Mouse (Mus musculus) mesoderm, embryonic 11.5 days (tissue): Measurements from ENCODE around the gene Itpr2.

ENCODE experiments used
- DNase-seq: peaks from one replicate; pipeline ENCODE4 v3.0.0-alpha.2; 2012; ENCODE audit warnings: low read depth, low spot score

The Itpr2 gene

GRCm38 (mm10) chr6:146424326-146424725 lies 77.7 kb downstream of the Itpr2 start:
- no peak for DNase-seq

- no peak for DNase-seq
These were observed 81.3 kb downstream of the Itpr2 start for GRCm38 (mm10) chr6:146420718-146421117.

- no peak for DNase-seq
These were observed 85.6 kb downstream of the Itpr2 start for GRCm38 (mm10) chr6:146416461-146416860.

- no peak for DNase-seq
These were observed 87.9 kb downstream of the Itpr2 start for GRCm38 (mm10) chr6:146414094-146414493.

GRCm38 (mm10) chr6:146411446-146412070 lies 90.5 kb downstream of the Itpr2 start:
- DNase-seq, result no peak

GRCm38 (mm10) chr6:146410427-146410810 lies 91.6 kb downstream of the Itpr2 start:
- DNase-seq, result no peak

- peak; percentile 89 for DNase-seq
These were observed 92.2 kb downstream of the Itpr2 start for GRCm38 (mm10) chr6:146409692-146410426.

- DNase-seq, result peak; percentile 63
These were observed 96.6 kb downstream of the Itpr2 start for GRCm38 (mm10) chr6:146405380-146405779.

GRCm38 (mm10) chr6:146404876-146405275 lies 97.1 kb downstream of the Itpr2 start:
- DNase-seq, result no peak

- peak; percentile 33 for DNase-seq
These were observed 97.9 kb downstream of the Itpr2 start for GRCm38 (mm10) chr6:146404156-146404555.

GRCm38 (mm10) chr6:146402905-146403642 lies 98.9 kb downstream of the Itpr2 start:
- DNase-seq, result no peak

- DNase-seq, result no peak
These were observed 104.2 kb downstream of the Itpr2 start for GRCm38 (mm10) chr6:146397803-146398202.

GRCm38 (mm10) chr6:146396253-146396652 lies 105.8 kb downstream of the Itpr2 start:
- no peak for DNase-seq

- no peak for DNase-seq
These were observed 106.4 kb downstream of the Itpr2 start for GRCm38 (mm10) chr6:146395616-146396015.

- DNase-seq, result no peak
These were observed 109.8 kb downstream of the Itpr2 start for GRCm38 (mm10) chr6:146392188-146392587.

GRCm38 (mm10) chr6:146390159-146390558 lies 111.9 kb downstream of the Itpr2 start:
- DNase-seq, result no peak

- no peak for DNase-seq
These were observed 114.0 kb downstream of the Itpr2 start for GRCm38 (mm10) chr6:146388010-146388409.

- no peak for DNase-seq
These were observed 114.8 kb downstream of the Itpr2 start for GRCm38 (mm10) chr6:146387039-146387713.

GRCm38 (mm10) chr6:146379263-146379662 lies 122.8 kb downstream of the Itpr2 start:
- DNase-seq, result no peak

- no peak for DNase-seq
These were observed 130.5 kb downstream of the Itpr2 start for GRCm38 (mm10) chr6:146371511-146371910.

- no peak for DNase-seq
These were observed 135.8 kb downstream of the Itpr2 start for GRCm38 (mm10) chr6:146366180-146366579.

GRCm38 (mm10) chr6:146357911-146358310 lies 144.1 kb downstream of the Itpr2 start:
- DNase-seq, result no peak
